Mouse (Mus musculus): ENCODE data around the gene Hgfac.

DNA sequence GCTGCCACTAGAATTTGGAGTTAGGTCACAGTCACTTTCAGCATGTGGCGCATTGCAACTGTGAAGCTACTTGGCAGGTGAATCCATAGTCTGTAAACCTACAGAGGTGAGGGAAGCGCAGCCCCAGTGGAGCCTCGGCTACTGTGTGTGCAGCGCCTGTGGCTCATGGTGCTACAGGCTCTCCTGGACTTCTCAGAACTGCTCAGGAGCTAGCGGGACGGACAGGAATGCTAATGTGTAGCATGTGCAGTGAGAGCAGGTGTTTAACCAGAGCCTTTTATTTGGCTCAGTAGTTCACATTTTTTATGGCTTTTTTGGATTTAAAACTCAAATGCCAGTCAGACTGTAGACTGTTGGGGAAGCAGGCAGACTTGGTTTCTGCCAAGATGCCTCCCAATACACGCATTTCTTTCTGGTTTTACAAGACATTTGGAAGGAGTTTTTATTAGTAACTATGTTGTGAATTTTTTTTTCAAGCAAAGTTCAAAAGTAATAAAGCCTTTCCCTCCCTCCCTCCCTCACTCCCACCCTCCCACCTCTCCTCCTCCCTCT, 37.6 kb upstream of the Hgfac start:
- no peak for TF ChIP-seq CTCF (IDR thresholded peaks at IDR 0.05; ENCODE audit: insufficient read depth, low read length)
- TF ChIP-seq POLR2A (IDR thresholded peaks at IDR 0.05; ENCODE audit: borderline replicate concordance, extremely low read depth, low read depth, low read length) = no peak

All from lung, adult 2 months (tissue).